Mouse (Mus musculus) kidney, adult 9 months (tissue): ENCODE measurements at regions not wholly inside any gene's neighbourhood (a gene's known extent, or its start where the extent isn't known, plus 50 kb on each side); places are given as distances from the start of the nearest gene placed in this dataset.
"Not testable (repeated sequence)": the region's sequence is repeated elsewhere in the genome, so short reads cannot be mapped to it uniquely, and the experiment has no call there.

Source experiments
- DNase-seq: peaks from one replicate; pipeline ENCODE4 v3.0.0; 2022

GRCm38 (mm10) chr12:54516463-54516862 is 139.9 kb downstream of the Sptssa start:
- DNase-seq = no peak

GRCm38 (mm10) chr12:54516039-54516438 is 140.3 kb downstream of the Sptssa start:
- DNase-seq = not testable (repeated sequence)

- no peak for DNase-seq
These were observed 146.5 kb downstream of the Sptssa start for GRCm38 (mm10) chr12:54509903-54510302.

GRCm38 (mm10) chr12:54502775-54503174 is 153.6 kb downstream of the Sptssa start:
- DNase-seq = no peak

GRCm38 (mm10) chr12:54499963-54500362 is 156.4 kb downstream of the Sptssa start:
- DNase-seq = no peak

GRCm38 (mm10) chr12:54495701-54496374 is 160.5 kb downstream of the Sptssa start:
- DNase-seq = no peak

GRCm38 (mm10) chr12:54494756-54495375 is 161.5 kb downstream of the Sptssa start:
- DNase-seq = no peak

- no peak for DNase-seq
These were observed 163.6 kb downstream of the Sptssa start for GRCm38 (mm10) chr12:54492737-54493136.

- no peak for DNase-seq
These were observed 165.9 kb downstream of the Sptssa start for GRCm38 (mm10) chr12:54490460-54490859.

- peak; percentile 83 for DNase-seq
These were observed 166.7 kb downstream of the Sptssa start for GRCm38 (mm10) chr12:54489675-54490074.

GRCm38 (mm10) chr12:54487689-54488088 is 168.7 kb downstream of the Sptssa start:
- no peak for DNase-seq

- DNase-seq = peak; percentile 37
These were observed 174.4 kb downstream of the Sptssa start for GRCm38 (mm10) chr12:54482020-54482419.

GRCm38 (mm10) chr12:54479841-54480240 is 176.5 kb downstream of the Sptssa start:
- DNase-seq = peak; percentile 64

GRCm38 (mm10) chr12:54472881-54473280 is 183.5 kb downstream of the Sptssa start:
- no peak for DNase-seq

- DNase-seq = no peak
These were observed 184.0 kb downstream of the Sptssa start for GRCm38 (mm10) chr12:54472407-54472806.

- no peak for DNase-seq
These were observed 188.7 kb downstream of the Sptssa start for GRCm38 (mm10) chr12:54467635-54468034.

GRCm38 (mm10) chr12:54463806-54464205 is 192.6 kb downstream of the Sptssa start:
- DNase-seq = peak; percentile 57

- DNase-seq = no peak
These were observed 195.0 kb downstream of the Sptssa start for GRCm38 (mm10) chr12:54461411-54461810.

GRCm38 (mm10) chr12:54460135-54460523 is 196.2 kb downstream of the Sptssa start:
- DNase-seq = peak; percentile 75

GRCm38 (mm10) chr12:54459462-54460134 is 196.8 kb downstream of the Sptssa start:
- DNase-seq = no peak

- no peak for DNase-seq
These were observed 199.6 kb downstream of the Sptssa start for GRCm38 (mm10) chr12:54456731-54457130.

GRCm38 (mm10) chr12:54454606-54455005 is 201.8 kb downstream of the Sptssa start:
- no peak for DNase-seq

- no peak for DNase-seq
These were observed 203.0 kb downstream of the Sptssa start for GRCm38 (mm10) chr12:54453343-54453742.

- DNase-seq = no peak
These were observed 206.0 kb downstream of the Sptssa start for GRCm38 (mm10) chr12:54450369-54450768.
